Mouse (Mus musculus): ENCODE measurements around the gene Fam84b. TPM values are rescaled to one million over a fixed set of nuclear protein-coding genes. Genes with fewer than 3 reads are reported as not detected.

The Fam84b gene
- polyA plus RNA-seq (2014; fragmentation: Nextera tagmentation; extraction: Ambion mirVana): 10.7 and 11.4 TPM in 2 replicates

DNA sequence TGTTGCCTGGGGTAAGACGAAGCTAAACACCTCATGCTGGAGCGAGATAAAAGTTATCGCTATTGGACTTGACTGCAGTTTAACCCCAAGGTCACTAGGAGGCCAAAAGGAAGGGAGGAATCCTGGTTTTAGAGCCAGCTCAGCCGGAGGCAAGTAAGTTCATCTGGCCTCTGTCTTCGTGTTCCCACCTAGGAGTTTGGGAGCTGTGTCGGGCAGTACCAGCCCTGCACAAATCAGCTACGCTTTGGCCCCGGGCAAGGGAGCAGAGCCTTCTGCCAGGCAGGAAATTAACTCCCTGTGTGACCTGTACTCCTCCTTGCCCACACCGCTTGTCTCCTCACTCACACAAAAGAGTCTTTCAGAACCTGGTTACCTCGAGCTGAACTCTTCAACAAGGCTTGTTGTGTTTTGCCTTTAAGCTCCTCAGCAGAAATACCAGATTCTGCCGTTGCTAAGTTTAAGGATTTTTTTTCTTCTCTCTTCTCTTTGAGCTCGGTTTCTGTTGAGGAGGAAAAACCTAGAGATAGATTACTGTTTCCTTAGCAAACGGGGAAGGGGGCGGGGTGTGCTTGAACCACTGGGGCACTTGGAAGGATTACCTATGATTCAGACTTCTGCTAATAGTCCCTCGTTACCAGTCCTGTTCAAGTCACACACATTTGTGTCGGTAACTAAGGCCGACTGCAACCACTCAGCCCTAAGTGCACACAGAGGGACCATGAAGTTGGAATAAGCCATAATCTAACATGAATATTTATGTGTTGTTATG lies at the start of gene Fam84b:
Gene Fam84b (minus strand): TSS at position 548 of the 769 bp plus-strand sequence.
- H3K4me1 ChIP-seq (replicated peaks; ENCODE audit: control insufficient read depth, insufficient read depth, low read length): peaks cover 14% of the 10 kb centered on the region
- H3K27me3 ChIP-seq (replicated peaks; ENCODE audit: control insufficient read depth, insufficient read depth, low read length): no peaks in the 10 kb centered on the region
- H3K36me3 ChIP-seq (ENCODE audit: control insufficient read depth, insufficient read depth, low read length): no peaks in the 10 kb centered on the region
- H3K9ac ChIP-seq (ENCODE audit: low read depth, low read length): no peak within 1 kb of the TSS; the same call in 1 of the 2 replicates
- H3K4me2 ChIP-seq: peak within 1 kb of the TSS; percentile 51
- H3K4me3 ChIP-seq (ENCODE audit: low read depth, low read length): no peak within 1 kb of the TSS
- whole genome bisulfite sequencing: 20% methylated on average over 17 of the region's 17 CpGs
- DNase-seq (ENCODE audit: low spot score) (peak; percentile 44), ATAC-seq (replicated peaks; ENCODE audit: low FRiP score) (peak; percentile 88)
- peak within 1 kb of the TSS; percentile 39; the same call in 1 of the 2 replicates for H3K27ac ChIP-seq (ENCODE audit: low read depth, low read length)
- no peaks in the 10 kb centered on the region for H3K9me3 ChIP-seq (ENCODE audit: control insufficient read depth, low read length)

GRCm38 (mm10) chr15:60898187-60898965 lies 44.8 kb upstream of the Fam84b start:
- Histone ChIP-seq H3K4me1 (replicated peaks; ENCODE audit: control insufficient read depth, insufficient read depth, low read length) (no peaks in the 10 kb centered on the region), H3K4me2 (no peak overlapping the region), H3K27ac (ENCODE audit: low read depth, low read length) (no peak overlapping the region), H3K27me3 (replicated peaks; ENCODE audit: control insufficient read depth, insufficient read depth, low read length) (no peaks in the 10 kb centered on the region), H3K4me3 (ENCODE audit: low read depth, low read length) (no peak overlapping the region), H3K36me3 (ENCODE audit: control insufficient read depth, insufficient read depth, low read length) (no peaks in the 10 kb centered on the region), H3K9me3 (ENCODE audit: control insufficient read depth, low read length) (no peaks in the 10 kb centered on the region), H3K9ac (ENCODE audit: low read depth, low read length) (no peak overlapping the region)
- DNase-seq (ENCODE audit: low spot score) (no peak), ATAC-seq (replicated peaks; ENCODE audit: low FRiP score) (no peak)
- 75% methylated on average over 6 of the region's 6 CpGs for WGBS

GRCm38 (mm10) chr15:60896040-60896439 lies 42.5 kb upstream of the Fam84b start:
- no peak overlapping the region for H3K4me2 ChIP-seq
- no peak overlapping the region for H3K9ac ChIP-seq (ENCODE audit: low read depth, low read length)
- H3K9me3 ChIP-seq (ENCODE audit: control insufficient read depth, low read length): no peaks in the 10 kb centered on the region
- WGBS: 80% methylated on average over 2 of the region's 2 CpGs
- no peaks in the 10 kb centered on the region for H3K4me1 ChIP-seq (replicated peaks; ENCODE audit: control insufficient read depth, insufficient read depth, low read length)
- no peaks in the 10 kb centered on the region for H3K36me3 ChIP-seq (ENCODE audit: control insufficient read depth, insufficient read depth, low read length)
- no peak overlapping the region for H3K4me3 ChIP-seq (ENCODE audit: low read depth, low read length)
- DNase-seq (ENCODE audit: low spot score): no peak
- H3K27ac ChIP-seq (ENCODE audit: low read depth, low read length): no peak overlapping the region
- H3K27me3 ChIP-seq (replicated peaks; ENCODE audit: control insufficient read depth, insufficient read depth, low read length): no peaks in the 10 kb centered on the region
- no peak for ATAC-seq (replicated peaks; ENCODE audit: low FRiP score)

DNA sequence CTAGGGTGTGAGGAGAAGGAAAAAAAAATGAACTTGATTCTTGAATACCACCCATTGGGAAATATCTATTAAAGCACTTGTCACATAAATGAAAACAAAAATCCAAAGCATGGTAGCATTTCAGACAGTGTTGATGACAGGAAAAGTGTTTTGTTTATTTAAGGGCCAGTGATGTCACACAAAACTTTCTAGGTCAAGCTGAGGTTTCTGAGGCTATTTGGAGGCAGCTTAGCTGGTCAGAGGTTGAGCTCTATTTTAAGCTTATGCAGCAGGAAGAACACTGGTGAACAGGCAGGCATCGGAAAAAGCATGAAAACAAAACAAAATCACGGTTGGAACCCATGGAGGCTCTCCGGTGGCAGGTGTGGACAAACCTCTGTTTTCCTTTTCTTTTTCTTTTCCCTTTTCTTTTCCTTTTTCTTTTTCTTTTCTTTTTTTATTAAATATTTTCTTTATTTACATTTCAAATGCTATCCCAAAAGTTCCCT lies 39.4 kb upstream of the Fam84b start:
- Histone ChIP-seq H3K4me2 (no peak overlapping the region), H3K4me3 (ENCODE audit: low read depth, low read length) (no peak overlapping the region), H3K27me3 (replicated peaks; ENCODE audit: control insufficient read depth, insufficient read depth, low read length) (no peaks in the 10 kb centered on the region), H3K4me1 (replicated peaks; ENCODE audit: control insufficient read depth, insufficient read depth, low read length) (no peaks in the 10 kb centered on the region), H3K36me3 (ENCODE audit: control insufficient read depth, insufficient read depth, low read length) (no peaks in the 10 kb centered on the region), H3K27ac (ENCODE audit: low read depth, low read length) (no peak overlapping the region), H3K9me3 (ENCODE audit: control insufficient read depth, low read length) (no peaks in the 10 kb centered on the region), H3K9ac (ENCODE audit: low read depth, low read length) (no peak overlapping the region)
- no peak for DNase-seq (ENCODE audit: low spot score)
- no peak for ATAC-seq (replicated peaks; ENCODE audit: low FRiP score)
- WGBS: 77% methylated on average over 3 of the region's 3 CpGs

- Histone ChIP-seq H3K27ac (ENCODE audit: low read depth, low read length) (no peak overlapping the region), H3K9me3 (ENCODE audit: control insufficient read depth, low read length) (no peaks in the 10 kb centered on the region), H3K4me1 (replicated peaks; ENCODE audit: control insufficient read depth, insufficient read depth, low read length) (no peaks in the 10 kb centered on the region), H3K9ac (ENCODE audit: low read depth, low read length) (no peak overlapping the region), H3K27me3 (replicated peaks; ENCODE audit: control insufficient read depth, insufficient read depth, low read length) (no peaks in the 10 kb centered on the region), H3K36me3 (ENCODE audit: control insufficient read depth, insufficient read depth, low read length) (no peaks in the 10 kb centered on the region), H3K4me2 (no peak overlapping the region), H3K4me3 (ENCODE audit: low read depth, low read length) (no peak overlapping the region)
- DNase-seq (ENCODE audit: low spot score) (no peak), ATAC-seq (replicated peaks; ENCODE audit: low FRiP score) (no peak)
- WGBS: 79% methylated on average over 2 of the region's 2 CpGs
Measured at GRCm38 (mm10) chr15:60888724-60889123, 35.1 kb upstream of the Fam84b start.

GRCm38 (mm10) chr15:60875721-60876120 lies 22.1 kb upstream of the Fam84b start:
- no peak overlapping the region for H3K4me2 ChIP-seq
- no peaks in the 10 kb centered on the region for H3K4me1 ChIP-seq (replicated peaks; ENCODE audit: control insufficient read depth, insufficient read depth, low read length)
- H3K36me3 ChIP-seq (ENCODE audit: control insufficient read depth, insufficient read depth, low read length): no peaks in the 10 kb centered on the region
- no peak overlapping the region for H3K9ac ChIP-seq (ENCODE audit: low read depth, low read length)
- H3K9me3 ChIP-seq (ENCODE audit: control insufficient read depth, low read length): no peaks in the 10 kb centered on the region
- WGBS: 63% methylated on average over 6 of the region's 6 CpGs
- H3K27ac ChIP-seq (ENCODE audit: low read depth, low read length): no peak overlapping the region
- no peak for DNase-seq (ENCODE audit: low spot score)
- no peak for ATAC-seq (replicated peaks; ENCODE audit: low FRiP score)
- H3K4me3 ChIP-seq (ENCODE audit: low read depth, low read length): no peak overlapping the region
- no peaks in the 10 kb centered on the region for H3K27me3 ChIP-seq (replicated peaks; ENCODE audit: control insufficient read depth, insufficient read depth, low read length)

DNA sequence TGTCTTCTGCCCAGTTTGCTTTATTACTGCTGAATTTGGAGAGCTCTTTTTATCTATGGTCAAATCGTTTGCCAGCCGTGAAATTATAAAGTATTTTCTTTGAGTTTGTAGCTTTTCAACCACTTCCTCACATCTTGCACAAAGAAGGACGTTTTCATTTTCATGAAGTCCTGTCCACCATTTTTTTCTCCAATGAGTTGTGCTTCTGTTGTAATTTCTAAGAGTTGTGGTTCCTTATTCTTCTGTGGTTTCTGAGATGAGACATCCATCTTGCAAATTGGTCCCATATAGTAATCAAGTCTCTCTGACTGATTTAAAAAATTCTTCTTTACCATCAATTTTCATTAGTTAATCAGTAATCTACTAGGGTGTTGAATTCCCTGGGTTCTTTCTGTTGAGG lies 8.8 kb upstream of the Fam84b start:
- no peak for DNase-seq (ENCODE audit: low spot score)
- 77% methylated on average over 3 of the region's 3 CpGs for WGBS
- no peak overlapping the region for H3K9ac ChIP-seq (ENCODE audit: low read depth, low read length)

DNA sequence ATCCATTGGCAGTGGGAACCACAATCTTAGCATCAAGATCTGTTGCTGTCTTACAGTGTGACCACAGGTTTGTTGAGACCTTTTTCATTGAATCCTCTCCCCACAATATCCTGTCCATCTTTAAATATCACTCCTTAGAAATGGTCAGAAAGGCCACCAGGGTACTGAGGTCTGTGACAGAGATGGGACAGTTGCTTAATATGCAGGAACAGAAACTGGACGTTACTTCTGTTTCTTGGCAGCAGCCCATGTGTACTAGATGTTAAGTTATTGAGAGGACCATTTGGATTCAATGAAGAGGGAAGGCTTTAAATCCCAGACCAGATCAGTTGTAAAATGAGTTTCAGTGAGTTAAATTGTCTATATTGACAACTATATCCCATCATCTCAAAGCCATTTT lies 1.5 kb upstream of the Fam84b start:
- no peak for ATAC-seq (replicated peaks; ENCODE audit: low FRiP score)
- H3K4me1 ChIP-seq (replicated peaks; ENCODE audit: control insufficient read depth, insufficient read depth, low read length): peaks cover 14% of the 10 kb centered on the region
- WGBS: 71% methylated on average over 1 of the region's 1 CpGs

More for the DNA sequence above, 8.8 kb upstream of the Fam84b start:
- H3K4me3 ChIP-seq (ENCODE audit: low read depth, low read length): no peak overlapping the region
- no peak overlapping the region for H3K27ac ChIP-seq (ENCODE audit: low read depth, low read length)
- ATAC-seq (replicated peaks; ENCODE audit: low FRiP score): no peak
- no peaks in the 10 kb centered on the region for H3K27me3 ChIP-seq (replicated peaks; ENCODE audit: control insufficient read depth, insufficient read depth, low read length)
- no peaks in the 10 kb centered on the region for H3K4me1 ChIP-seq (replicated peaks; ENCODE audit: control insufficient read depth, insufficient read depth, low read length)
- H3K4me2 ChIP-seq: no peak overlapping the region
- H3K9me3 ChIP-seq (ENCODE audit: control insufficient read depth, low read length): peaks cover 6% of the 10 kb centered on the region; the same call in 1 of the 2 replicates
- H3K36me3 ChIP-seq (ENCODE audit: control insufficient read depth, insufficient read depth, low read length): no peaks in the 10 kb centered on the region

More for the DNA sequence above, 1.5 kb upstream of the Fam84b start:
- H3K9ac ChIP-seq (ENCODE audit: low read depth, low read length): no peak overlapping the region
- no peak overlapping the region for H3K4me2 ChIP-seq
- H3K27me3 ChIP-seq (replicated peaks; ENCODE audit: control insufficient read depth, insufficient read depth, low read length): no peaks in the 10 kb centered on the region
- H3K27ac ChIP-seq (ENCODE audit: low read depth, low read length): no peak overlapping the region
- H3K9me3 ChIP-seq (ENCODE audit: control insufficient read depth, low read length): no peaks in the 10 kb centered on the region
- DNase-seq (ENCODE audit: low spot score): no peak
- H3K36me3 ChIP-seq (ENCODE audit: control insufficient read depth, insufficient read depth, low read length): no peaks in the 10 kb centered on the region
- no peak overlapping the region for H3K4me3 ChIP-seq (ENCODE audit: low read depth, low read length)
